Mouse (Mus musculus) B cell, adult 2 months (primary cell): ENCODE data around the gene Kdelr2.

Experiments
- DNase-seq, 2 experiments: peaks; one replicate each; pipeline ENCODE4 v3.0.0; 2022

The Kdelr2 gene

GRCm38 (mm10) chr5:143404148-143404930 is 701 bp downstream of the Kdelr2 start:
- peak in 1 of 2 experiments; percentile 6 for DNase-seq

GRCm38 (mm10) chr5:143405200-143405599 is 1.6 kb downstream of the Kdelr2 start:
- no peak for DNase-seq

DNA sequence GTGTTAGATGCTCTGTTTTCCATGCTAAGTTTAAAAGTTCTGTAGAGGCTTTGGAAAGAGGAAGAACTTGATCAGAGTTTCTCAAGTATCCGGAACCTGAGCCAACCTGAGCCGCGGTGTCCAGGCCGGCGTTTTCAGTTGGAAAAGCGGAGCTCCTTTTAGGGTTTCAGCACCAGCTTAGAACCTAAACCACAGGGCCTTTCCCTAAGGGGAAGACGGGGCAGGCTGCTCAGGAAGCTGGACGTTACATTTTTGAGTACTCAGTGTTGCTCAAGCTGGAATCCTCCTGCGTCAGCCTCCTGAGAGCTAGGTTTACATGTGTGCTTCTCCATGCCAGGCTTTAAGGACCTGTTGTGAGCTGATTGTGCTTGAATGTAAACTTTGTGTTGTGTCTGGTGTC is 2.9 kb downstream of the Kdelr2 start:
- DNase-seq = no peak

DNA sequence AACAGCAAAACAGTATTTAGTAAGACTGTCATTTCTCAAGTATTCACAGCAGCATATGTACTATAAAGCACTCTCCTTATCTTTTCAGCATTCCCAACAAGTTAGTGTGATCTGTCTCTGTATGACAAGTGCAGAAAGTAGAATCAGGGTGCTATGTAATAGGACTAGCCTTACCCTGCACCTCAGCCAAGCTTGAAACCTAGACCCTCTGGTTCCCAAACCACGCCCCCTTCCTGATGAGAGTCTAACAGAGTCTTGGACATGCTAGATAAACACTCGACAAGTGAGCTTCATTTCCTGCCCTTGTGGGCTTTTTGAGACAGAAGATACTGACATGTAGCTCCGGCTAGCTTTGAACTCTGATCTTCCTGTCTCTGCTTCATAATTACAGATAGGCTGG is 5.6 kb downstream of the Kdelr2 start:
- no peak for DNase-seq

GRCm38 (mm10) chr5:143410841-143411395 is 7.3 kb downstream of the Kdelr2 start:
- no peak for DNase-seq

DNA sequence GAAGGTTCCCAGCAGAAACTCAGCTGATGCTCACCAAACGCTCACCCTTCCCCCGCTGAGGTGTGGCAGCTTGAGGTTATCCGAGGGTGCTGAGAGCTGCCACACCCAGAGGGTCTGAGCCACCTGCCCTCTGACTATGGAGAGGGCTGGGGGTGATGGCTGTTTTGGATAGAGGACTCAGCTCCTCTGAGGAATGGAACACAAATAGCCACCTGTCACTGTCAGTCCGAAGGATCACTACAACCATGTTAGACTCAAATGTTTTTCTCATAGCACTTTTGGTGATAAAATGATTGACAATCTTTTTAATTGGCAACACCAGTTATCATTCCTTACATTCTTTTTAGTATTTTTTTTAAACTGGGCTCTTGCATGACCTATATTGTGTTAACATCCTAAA is 17.8 kb downstream of the Kdelr2 start:
- DNase-seq = no peak

DNA sequence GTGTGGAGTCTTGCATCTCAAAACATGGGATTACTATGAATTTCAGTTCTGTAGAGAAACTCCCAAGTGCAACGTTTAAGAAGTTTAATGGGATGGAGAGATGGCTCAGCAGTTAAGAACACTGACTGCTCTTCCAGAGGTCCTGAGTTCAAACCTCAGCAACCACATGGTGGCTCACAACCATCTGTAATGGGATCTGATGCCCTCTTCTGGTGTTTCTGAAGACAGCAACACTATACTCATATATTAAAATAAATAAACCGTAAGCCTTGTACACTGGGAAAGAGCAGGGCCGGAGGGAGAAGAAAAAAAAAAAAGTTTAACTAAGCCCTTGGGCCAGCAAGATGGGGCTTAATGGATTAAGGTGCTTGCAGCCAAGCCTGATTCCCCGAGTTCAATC is 19.4 kb downstream of the Kdelr2 start:
- DNase-seq = no peak

DNA sequence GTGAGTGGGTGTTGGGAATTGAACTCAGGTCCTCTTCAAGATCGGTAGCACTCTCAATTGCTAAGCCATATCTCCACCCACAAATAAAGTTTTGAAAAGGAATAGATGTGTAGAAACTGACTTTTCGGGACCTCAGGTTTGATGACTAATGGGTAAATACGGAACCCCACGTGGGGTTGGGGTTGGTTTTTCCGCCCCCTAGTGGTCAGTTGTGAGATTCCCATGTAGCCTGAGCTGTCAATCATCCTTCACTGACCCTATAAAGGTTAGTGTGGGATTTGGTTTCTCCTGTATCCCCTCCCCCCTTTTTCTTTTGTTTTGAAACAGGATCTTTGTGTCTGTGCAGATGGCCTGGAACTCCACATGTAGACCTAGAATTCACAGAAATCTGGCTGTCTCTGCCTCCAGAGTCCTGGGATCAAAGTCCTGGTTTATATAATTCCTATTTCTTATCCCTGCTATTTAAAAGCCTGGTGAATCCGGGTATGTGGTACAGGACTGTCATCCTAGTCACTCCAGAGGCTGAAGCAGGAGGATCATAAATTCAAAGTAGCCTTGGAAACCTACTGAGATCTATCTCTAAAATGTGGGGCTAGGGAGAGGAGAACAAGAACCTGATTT is 20.4 kb downstream of the Kdelr2 start:
- peak; percentile 82 to 85 for DNase-seq

DNA sequence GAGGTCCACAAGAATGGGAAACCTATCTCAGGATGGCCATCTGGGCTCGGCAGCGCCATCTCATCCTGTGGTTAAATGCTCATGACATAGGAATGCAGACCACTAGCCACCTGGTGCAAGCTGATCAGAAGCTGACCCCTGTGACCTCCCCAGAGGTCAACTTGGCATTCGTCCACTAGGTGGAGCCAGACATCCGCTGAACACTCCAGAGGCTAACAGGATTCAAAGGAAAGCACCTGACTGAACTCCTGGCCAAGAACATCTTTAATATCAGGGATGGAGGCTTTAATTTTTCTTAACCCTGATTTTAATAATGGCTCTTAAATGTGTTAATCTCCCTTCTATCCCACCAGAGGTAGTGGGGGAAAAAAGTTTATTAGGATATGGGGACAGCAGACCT is 30.8 kb downstream of the Kdelr2 start:
- peak; percentile 84 to 86 for DNase-seq

DNA sequence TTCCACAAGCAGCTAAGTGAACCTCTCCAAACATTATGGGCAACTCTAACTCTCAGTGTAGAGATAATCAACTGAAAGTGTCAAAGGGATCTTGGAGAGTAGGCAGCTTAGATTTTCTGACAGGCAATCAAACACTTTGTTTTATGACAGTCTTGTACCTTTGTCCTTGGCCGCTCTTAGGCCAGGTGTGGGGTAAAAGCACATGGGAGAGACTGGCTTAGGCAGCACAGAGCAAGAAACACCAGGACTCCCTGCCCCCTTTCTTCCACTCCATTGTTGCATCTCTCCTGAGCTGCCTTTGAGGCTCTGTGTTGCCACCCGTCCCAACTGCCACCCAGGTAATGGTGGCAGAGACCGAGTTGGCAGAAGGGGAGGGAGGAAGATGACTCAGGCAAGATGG is 37.7 kb downstream of the Kdelr2 start:
- DNase-seq = no peak

- DNase-seq = no peak
Measured at GRCm38 (mm10) chr5:143441753-143442152, 38.1 kb downstream of the Kdelr2 start.

- no peak for DNase-seq
Measured at GRCm38 (mm10) chr5:143463671-143464070, 60.0 kb downstream of the Kdelr2 start.

- DNase-seq = peak; percentile 87 to 89
Measured at GRCm38 (mm10) chr5:143464100-143464756, 60.6 kb downstream of the Kdelr2 start, which contains the start of gene Daglb. Daglb (plus strand) TSS chr5:143464584.

DNA sequence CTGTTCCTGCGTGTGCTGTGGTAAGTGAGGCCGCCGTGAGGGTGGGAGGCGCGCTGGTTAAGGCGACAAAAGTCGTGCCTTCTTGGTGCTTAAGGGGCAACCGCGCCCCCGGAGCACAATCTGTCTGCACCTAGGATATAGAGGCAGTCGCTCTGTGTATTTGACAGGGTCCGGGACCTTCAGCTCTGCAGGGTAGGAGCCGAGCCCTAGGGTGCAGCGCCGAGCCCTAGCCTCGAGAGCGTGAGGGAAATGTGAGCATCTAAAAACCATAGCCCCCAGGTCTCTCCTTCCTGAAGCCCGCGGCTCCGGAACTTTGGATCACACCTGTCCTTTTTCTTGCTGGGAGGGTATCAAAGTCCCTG is 61.1 kb downstream of the Kdelr2 start:
- no peak for DNase-seq

DNA sequence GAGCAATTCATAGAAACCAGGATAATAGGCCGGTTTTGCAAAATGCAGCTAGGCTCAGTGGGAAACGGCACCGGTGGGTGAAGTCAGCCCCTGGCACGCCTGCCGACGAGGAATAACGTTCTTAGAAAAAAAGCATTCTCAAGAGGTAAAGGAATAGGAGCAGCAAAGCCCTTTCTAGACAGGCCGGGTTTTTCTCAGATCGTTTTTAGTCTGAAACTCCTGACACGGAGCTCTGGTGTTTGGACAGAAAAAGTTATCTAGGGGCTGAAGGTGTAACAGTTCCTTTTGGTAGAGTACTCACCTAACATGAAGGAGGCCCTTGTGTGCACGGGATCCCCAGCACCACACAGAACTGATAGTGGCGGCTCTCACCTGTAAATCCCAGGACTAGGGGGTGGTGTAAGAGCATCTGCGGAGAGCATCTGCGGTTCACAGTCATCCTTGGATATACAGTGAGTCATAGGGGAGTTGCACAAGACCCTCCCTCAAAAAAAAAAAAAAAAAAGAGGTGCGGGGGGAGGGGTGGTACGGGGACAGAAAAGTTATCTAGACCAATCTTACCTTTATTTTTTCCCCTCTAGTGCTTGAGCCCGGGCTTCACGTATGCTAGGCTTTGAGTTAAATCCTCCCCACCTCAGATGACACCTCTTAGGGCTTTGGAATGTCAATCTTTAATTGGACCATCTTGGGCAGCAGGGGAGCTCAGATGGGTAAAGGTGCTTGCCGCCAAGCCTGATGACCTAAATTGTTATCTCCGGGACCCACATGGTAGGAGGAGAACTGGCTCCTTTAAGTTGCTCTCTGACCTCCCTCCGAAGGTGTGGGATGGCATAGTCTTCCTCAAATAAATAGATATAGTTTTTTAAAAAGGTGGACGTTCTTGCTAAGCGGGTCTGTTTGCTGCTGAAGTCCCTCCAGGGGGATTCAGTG is 61.8 kb downstream of the Kdelr2 start:
- DNase-seq = no peak

DNA sequence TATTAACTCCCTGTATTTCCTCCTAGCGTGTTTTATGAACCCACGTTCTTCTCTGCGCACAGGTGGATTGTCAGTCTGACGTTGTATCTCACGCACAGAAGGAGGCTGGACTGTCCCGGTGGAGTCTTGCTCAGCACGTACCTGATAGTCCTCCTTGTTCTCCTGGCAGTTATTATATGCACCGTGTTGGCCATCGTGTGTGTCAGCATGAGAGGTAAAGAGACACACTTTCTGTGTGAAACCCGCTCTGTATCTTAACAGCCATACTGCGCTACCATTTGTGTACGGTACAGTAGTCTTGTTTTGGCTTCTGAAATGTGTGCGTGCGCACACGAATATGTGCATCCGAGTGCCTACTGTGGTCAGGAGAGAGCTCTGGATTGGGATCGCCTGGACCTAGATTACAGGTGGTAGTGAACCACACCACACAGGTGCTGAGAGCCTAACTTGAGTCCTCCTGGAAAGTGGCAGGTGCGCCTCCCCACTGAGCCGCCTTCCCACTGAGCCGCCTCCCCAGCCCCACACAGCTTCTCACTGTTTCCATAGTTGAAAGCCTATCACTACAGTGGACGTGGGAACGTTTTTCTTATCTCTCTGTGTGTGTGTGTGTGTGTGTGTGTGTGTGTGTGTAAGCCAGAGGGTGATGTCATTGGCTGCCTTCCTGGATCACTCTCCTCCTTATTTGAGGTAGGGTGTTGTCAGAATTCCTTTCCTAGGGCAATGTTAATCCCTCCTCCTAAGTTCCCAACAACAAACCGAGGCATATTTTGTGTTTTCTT is 63.4 kb downstream of the Kdelr2 start:
- no peak for DNase-seq

DNA sequence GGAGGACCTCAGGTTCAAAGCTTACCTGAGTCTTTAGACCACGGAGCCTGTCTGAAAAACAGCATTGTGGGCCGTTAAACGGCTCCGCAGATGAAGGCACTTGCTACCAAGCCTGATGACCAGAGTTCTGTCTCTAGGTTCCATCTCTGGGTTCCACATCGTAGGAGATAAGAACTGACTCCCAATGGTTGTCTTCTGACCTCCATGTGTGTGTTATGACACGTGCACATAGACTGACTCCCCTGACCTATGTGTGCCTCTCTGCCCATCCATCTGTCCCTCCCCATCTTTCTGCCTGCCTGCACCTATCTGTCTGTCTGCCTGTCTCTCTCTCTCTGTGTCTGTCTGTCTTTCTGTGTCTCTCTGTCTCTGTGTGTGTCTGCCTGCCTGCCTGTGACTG is 64.3 kb downstream of the Kdelr2 start:
- DNase-seq = no peak

DNA sequence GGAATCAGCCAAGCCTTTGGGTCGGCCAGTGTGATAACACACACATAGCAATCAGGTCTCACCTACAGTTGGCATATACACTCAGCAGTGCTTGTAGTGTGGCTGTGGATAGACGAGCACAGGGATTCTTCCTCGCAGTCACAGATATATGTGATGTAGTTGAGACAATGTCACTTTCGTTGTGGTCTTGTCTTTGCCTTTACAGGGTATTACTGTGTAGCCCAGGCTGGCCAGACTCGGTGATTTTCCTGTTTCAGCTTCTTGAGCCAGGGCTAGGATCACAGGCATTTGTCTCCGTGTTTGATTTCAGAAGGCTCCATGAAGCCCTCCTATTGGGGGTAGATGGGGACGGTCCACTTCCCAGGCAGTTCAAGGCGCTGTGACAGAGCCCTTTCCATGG is 66.0 kb downstream of the Kdelr2 start:
- no peak for DNase-seq

- peak; percentile 64 to 68 for DNase-seq
Measured at GRCm38 (mm10) chr5:143470421-143471164, 67.0 kb downstream of the Kdelr2 start.

DNA sequence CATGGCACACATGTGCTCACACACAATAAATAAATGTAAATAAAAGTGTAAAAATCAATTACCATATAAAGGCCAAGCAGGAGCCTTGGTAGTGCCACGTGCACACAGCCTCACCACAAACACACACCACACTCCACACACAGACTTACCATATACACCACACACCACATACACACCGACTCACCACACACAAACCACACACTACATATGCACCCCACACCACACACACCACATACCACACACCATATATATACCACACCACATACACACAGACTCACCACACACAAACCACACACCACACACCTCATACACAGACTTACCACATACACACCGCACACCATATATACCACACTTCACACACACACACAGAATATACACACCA is 67.5 kb downstream of the Kdelr2 start:
- DNase-seq = no peak
